Mouse (Mus musculus): Measurements from ENCODE around the gene Lmx1a. TPM values are rescaled to one million over a fixed set of nuclear protein-coding genes. Genes with fewer than 3 reads are reported as not detected.
A peak's percentile ranks its signal among the peaks of the same experiment; 100 is the strongest.

Lmx1a gene
- total RNA-seq, 2 experiments from 2014 or later = not detected

DNA sequence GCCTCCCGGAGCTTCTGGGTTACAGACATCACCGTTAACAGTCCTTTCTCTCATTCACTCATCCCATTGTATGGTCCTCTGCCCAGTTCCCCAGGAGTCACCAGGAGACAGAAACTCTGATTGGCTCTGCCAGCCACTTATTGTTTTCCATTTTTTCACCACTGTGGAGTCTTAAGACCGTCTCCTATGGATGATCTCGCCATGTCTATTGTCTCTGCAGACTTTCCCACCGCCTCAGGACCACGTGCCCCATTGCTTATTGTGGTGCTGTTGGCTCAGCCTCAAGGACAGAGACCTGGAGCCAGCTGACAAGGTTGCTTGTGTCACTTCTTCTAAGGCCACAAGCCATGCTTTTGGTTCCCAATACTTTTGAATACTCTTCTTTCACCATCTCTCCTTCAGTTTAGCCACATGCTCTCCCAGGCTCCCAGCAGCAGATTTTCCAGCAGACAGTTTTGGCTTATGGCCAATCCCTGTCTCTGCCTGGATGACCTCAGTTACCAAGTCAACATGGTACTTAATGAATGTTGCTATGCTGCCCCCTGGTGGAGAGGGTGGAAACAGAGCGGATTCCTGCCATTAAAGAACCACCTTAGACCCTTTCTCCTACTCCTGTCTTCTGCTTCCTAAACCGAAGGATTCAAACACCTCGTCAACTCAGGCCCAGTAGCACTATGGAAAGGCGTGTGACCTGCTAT, 92.9 kb downstream of the Lmx1a start:
- DNase-seq (ENCODE audit: low spot score in 2 of 2) = peak; percentile 26 to 48

GRCm38 (mm10) chr1:167784067-167784466, 95.0 kb downstream of the Lmx1a start:
- DNase-seq (ENCODE audit: low spot score in 2 of 2) = no peak

- DNase-seq (ENCODE audit: low spot score in 2 of 2) = no peak
Measured at GRCm38 (mm10) chr1:167788684-167789413, 99.8 kb downstream of the Lmx1a start.

DNA sequence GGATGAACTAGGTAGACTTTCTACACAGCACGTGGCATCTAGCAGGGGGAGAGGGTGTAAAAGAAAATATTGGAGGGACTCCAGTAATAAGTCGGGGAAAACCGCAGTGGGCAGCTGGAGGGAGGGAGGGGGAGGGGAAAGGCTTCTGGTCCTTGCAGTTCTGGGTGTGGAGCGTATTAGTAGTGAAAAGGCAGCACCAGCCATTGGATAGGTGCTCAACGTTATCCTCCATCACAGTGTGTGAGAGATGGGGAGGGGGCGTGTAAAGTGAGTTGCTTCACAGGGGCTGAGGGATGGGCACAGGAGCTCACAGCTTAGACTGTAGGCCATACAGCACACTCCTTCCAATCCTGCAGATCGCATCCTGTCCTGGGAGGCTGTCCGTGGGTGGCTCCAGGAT, 100.4 kb downstream of the Lmx1a start:
- no peak for DNase-seq (ENCODE audit: low spot score in 2 of 2)

- no peak for DNase-seq (ENCODE audit: low spot score in 2 of 2)
Measured at GRCm38 (mm10) chr1:167790688-167791087, 101.7 kb downstream of the Lmx1a start.

DNA sequence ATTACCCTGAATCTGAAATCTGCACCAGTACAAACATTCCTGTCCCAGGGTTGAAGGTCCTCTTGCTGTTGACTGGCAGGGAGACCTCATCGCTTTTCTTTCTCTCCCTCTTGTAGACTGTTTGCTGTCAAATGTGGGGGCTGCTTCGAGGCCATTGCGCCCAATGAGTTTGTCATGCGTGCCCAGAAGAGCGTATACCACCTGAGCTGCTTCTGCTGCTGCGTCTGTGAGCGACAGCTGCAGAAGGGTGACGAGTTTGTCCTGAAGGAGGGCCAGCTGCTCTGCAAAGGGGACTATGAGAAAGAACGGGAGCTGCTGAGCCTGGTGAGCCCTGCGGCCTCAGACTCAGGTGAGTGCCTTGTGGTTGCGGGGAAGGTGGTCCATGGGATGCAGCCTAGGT, 102.2 kb downstream of the Lmx1a start:
- no peak for DNase-seq (ENCODE audit: low spot score in 2 of 2)

GRCm38 (mm10) chr1:167801923-167802322, 112.9 kb downstream of the Lmx1a start:
- DNase-seq (ENCODE audit: low spot score in 2 of 2) = no peak

DNA sequence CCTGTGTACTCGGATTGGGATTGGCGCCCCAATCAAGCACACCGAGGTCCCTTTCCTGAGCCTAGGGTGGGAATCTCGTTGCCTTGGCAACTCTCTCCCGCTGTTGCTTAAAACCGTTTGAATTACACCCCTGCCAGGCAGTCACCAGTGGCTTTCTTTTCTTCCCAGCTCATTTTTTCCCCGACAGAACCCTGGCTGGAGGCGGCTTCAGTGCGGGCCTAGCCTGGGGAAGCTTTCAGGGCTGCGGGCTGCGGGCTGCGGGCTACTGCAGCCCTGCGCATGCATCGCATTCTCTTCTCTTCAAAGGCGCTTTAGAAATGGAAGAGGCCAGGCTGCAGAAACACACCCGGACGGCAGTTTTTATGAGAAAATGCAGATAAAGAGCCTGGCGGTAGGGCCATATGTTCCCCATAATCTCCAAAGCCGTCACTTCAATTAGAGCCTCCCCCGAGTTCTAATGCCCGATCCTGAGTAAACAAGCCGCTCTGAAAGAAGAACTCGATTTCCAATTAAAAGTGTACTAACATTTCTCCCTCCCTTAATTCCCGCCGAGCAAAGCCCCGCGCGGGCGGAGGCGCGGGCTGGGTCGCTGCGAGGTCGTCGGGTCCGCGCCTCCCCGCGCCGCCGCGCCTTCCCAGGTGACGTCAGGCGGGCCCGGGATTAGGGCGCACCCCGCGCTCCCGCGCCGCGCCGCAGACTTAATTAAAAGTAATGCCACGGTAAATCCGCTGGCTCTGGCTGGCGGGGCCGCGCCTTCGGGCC, 113.7 kb downstream of the Lmx1a start:
- DNase-seq (ENCODE audit: low spot score in 2 of 2) = peak; percentile 4 to 24

GRCm38 (mm10) chr1:167803351-167803981, 114.4 kb downstream of the Lmx1a start:
- no peak for DNase-seq (ENCODE audit: low spot score in 2 of 2)

DNA sequence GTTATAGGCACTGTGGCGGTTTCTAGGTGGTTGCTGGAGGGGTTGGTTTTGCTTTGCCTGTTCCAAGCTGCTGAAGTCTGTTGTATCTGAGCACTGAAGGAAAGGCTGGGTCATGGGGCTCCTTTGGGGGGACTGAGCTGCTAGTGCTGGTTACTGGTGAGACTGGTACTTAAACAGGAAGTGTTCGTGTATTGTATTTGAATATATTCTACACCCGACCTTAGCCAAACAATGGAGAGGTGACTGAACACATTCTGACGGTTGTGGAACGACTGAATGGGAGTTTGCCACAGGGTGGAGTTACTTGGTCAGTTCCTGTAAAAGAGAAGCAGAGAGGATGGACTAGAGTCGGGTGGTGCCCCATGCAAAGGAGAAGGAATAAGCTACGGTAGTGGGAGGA, 115.8 kb downstream of the Lmx1a start:
- no peak for DNase-seq (ENCODE audit: low spot score in 2 of 2)

DNA sequence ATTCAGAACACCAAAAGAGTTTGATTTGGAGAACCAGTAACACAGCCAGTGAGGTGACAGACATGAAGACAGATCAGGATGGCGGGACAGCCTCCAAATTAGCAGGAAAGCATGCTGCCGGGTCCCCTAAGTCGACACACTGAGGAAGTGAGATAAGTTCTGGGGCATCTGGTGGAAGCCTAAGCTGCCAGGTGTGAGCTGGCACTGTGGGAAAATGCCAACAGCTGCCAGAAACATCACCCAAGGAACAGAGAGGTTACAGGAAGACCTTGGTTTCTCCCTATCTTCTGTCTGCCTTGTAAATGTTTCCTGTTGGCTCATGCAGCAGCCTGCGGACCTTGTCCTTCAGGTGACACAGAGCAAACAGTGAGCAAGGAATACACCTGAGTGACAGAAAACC, 122.1 kb downstream of the Lmx1a start:
- DNase-seq (ENCODE audit: low spot score in 2 of 2) = no peak

DNA sequence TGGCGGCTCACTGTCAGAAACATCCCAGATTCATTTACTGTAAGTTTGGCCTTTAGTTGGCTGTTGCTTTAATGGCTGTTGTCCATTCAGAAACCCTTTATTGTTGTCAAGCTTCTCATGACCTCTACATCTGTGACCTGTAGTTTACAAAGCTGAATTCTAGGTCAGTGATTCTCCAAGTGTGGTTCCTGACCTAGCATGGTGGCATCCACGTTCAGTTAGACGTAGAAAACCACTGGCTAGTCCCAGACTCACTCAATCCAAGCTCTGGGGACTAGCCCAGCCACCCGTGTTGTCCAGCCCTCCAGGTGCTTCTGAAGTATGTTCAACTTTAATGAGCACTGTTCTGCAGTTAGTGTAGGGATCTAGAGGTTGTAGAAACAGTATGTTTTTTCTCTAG, 126.1 kb downstream of the Lmx1a start:
- DNase-seq (ENCODE audit: low spot score in 2 of 2) = no peak

DNA sequence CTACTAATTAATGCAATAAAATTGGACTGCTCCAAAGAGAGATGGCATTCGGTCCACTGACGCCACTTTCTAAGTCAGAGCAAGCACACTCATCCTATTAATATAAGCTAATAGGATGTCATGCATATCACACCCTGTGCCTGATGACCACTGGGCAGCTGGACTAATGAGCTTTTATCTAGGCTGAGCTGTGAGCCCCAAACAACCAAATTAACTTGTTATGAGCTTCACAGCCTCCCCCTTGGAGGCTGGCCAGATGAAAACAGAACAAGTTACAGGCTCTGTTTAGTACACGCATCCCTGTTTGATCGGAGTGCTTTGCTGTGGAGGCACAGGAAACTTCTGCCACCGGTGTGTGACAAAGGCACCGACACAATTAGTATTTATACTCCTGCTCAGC, 128.0 kb downstream of the Lmx1a start:
- no peak for DNase-seq (ENCODE audit: low spot score in 2 of 2)

- no peak for DNase-seq (ENCODE audit: low spot score in 2 of 2)
Measured at GRCm38 (mm10) chr1:167817616-167818015, 128.6 kb downstream of the Lmx1a start.

DNA sequence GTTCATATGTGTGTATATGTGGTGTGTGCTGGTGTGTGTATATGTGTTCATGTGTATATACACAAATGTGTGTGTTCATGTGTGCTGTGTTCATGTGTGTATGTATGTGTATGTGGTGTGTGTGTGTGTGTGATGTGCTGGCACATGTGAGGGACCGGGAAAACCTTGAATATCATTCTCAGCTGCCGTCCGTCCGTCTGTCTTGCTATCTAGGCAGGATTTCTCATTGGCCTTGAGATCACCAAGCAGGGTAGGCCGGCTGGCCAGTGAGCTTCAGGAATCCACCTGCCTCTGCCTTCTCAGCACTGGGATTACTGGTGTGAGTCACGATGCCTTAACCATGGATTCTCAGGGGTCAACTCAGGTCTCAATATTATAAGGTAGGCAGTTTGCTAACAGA, 131.0 kb downstream of the Lmx1a start:
- no peak for DNase-seq (ENCODE audit: low spot score in 2 of 2)

GRCm38 (mm10) chr1:167821125-167821524, 132.1 kb downstream of the Lmx1a start:
- DNase-seq (ENCODE audit: low spot score in 2 of 2) = no peak

DNA sequence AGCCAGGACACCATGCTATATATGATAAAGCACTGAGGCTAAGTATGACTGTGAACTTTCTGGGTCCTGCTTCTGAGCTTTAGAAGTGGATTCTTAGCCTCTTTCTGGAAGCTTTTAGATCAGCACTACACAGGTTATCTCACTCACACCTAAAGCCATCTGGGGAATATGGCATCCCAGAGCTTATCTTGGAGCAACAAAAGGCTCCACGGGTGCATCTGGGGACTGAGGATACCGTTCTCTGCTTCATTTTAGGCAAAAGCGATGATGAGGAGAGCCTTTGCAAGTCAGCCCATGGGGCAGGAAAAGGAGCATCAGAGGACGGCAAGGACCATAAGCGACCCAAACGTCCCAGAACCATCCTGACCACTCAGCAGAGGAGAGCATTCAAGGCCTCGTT, 141.3 kb downstream of the Lmx1a start:
- DNase-seq (ENCODE audit: low spot score in 2 of 2) = no peak

DNA sequence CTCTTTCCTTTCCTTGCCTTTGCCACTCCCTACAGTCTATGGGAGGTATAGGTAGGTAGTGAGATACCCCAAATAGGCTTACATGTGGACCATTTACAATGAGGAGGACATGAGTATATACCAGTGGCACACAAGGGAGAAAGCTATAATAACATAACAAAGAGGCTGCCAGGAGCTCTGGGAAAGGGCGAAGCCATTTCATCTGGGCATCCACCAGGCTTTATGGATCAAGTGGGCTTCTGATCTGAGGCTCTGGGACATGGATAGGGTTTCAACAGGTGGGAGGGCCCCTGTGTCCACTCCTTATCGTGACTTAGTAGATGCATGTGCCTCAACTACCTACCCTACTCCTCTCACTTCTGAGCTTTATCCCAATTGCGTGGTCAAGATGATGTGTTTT, 142.6 kb downstream of the Lmx1a start:
- DNase-seq (ENCODE audit: low spot score in 2 of 2) = no peak

DNA sequence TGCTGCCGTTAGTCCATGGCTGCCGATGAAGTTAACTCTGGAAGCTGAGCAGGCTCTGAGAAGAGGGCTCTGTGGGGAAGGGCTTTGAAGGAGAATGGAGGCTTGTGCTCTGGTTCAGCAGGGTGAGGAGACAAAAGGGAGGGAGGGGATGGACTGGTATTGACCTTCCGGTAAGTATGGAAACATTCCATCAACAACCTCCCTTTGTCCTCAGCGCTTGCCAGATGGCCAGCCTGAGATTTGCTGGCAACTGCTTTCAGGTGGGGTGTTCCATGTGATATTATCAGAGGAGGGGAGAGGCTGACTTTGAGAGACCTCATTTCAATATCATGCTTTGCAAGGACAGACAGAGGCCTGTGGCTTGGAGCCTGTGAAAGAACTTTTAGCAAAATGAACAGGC, 165.8 kb downstream of the Lmx1a start:
- DNase-seq (ENCODE audit: low spot score in 2 of 2) = no peak

- DNase-seq (ENCODE audit: low spot score in 2 of 2) = no peak
Measured at GRCm38 (mm10) chr1:167872028-167872427, 183.0 kb downstream of the Lmx1a start.

DNA sequence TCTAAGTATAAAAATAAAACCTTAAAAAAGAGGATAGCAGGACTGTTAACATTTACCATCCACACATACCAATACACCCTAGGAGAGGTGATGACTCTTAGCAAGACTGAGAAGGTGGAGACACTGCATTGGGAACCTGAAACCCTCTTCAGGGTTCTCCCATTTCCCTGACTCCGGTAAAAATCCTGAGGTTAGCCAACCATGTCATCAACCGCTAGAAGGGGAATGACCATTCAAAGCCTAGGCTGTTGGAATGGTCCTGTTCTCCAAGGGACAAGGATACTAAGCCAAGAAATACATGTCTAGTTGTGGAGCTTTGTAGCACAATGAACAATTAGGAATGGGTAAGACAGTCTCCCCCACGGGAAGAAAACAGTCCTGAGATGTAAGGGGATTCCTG, 185.1 kb downstream of the Lmx1a start:
- DNase-seq (ENCODE audit: low spot score in 2 of 2) = no peak

GRCm38 (mm10) chr1:167877931-167878330, 188.9 kb downstream of the Lmx1a start:
- no peak for DNase-seq (ENCODE audit: low spot score in 2 of 2)

Data from left cerebral cortex, adult 18-20 months (tissue).